Mouse (Mus musculus): ENCODE results near the gene Btf3.

GRCm38 (mm10) chr13:98365081-98365480 lies 48.3 kb upstream of the Btf3 start:
- TF ChIP-seq CTCF (IDR thresholded peaks at IDR 0.05; ENCODE audit: extremely low read depth, insufficient read length, insufficient replicate concordance, low read depth, low read length) (no peak), POLR2A (IDR thresholded peaks at IDR 0.05; ENCODE audit: low read depth, low read length) (no peak)

Data from small intestine, adult 2 months (tissue).